Mouse (Mus musculus) olfactory bulb, adult 2 months (tissue): ENCODE measurements around the gene D130052B06Rik.

Source experiments
- CTCF ChIP-seq: fragments of 200-500 bp; IDR thresholded peaks from 2 replicates; pipeline ENCODE4 v1.5.1; 2012; ENCODE audit warnings: low read depth, mild to moderate bottlenecking, low read length, moderate library complexity; ENCODE audit not compliant: insufficient read depth
- POLR2A ChIP-seq: fragments of 200-500 bp; IDR thresholded peaks from 2 replicates; pipeline ENCODE4 v1.6.1; 2012; ENCODE audit warnings: mild to moderate bottlenecking, low read depth, low read length, moderate library complexity; ENCODE audit not compliant: insufficient read depth

GRCm38 (mm10) chr11:33660016-33660913 lies 61.2 kb downstream of the D130052B06Rik start:
- TF ChIP-seq CTCF: no peak
- TF ChIP-seq POLR2A: no peak
